Mouse (Mus musculus): Measurements from ENCODE around the gene Flywch1.
"Not testable (repeated sequence)": the region's sequence is repeated elsewhere in the genome, so short reads cannot be mapped to it uniquely, and the experiment has no call there.

Gene Flywch1

DNA sequence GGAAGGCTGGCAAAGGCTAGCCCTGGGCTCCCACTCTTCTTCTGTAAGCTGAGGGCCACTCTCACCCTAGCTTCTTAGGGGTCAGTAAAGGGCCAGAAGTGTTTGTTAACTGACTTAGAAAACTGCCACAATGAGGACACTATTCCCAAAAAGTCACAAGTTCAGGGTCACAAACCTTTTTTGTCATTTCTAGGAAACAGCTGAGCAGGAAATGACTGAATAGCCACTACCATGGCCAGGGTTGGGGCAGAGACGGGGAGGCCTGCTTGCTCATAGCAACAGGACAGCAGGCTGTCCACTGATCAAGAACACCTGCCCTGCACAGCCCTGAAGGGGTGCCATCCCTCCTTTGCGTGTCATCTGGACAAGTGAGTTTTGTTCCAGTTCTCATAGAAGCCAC lies 5.7 kb upstream of the Flywch1 start:
- no peak for DNase-seq

- DNase-seq, result no peak
These were observed 4.8 kb upstream of the Flywch1 start for GRCm38 (mm10) chr17:23776216-23776615.

GRCm38 (mm10) chr17:23774090-23774489 lies 2.7 kb upstream of the Flywch1 start:
- DNase-seq, result peak; percentile 89

DNA sequence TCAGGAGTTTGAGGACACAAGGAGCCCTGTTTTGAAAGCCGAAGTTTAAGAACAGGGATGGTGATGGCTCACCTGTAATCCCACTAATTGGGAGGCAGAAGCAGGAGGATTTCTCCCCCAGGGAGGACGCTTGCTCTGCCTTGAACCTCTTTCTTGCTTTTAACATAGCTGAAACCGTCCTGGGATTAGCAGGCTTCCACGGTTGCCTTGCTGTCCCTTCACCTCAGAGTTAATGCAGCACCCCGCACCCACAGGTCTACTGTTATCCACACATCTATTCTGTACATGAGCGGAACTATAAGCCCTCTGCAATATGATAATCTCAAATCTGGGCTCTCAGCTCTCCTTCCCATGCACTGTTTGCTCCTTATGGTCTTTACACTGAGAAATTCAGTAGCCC lies 2.3 kb upstream of the Flywch1 start:
- no peak for DNase-seq

DNA sequence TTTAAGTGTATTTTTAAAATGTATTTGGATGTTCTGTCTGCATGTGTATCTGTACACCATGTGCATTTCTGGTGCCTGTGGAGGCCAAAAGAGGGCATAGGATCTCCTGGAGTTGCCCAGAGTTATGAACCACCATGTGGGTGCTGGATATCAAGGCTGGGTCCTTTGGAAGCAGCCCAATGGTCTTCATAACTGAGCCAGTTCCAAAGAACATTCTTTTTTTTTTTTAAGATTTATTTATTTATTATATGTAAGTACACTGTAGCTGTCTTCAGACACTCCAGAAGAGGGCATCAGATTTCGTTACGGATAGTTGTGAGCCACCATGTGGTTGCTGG lies 786 bp upstream of the Flywch1 start:
- not testable (repeated sequence) for DNase-seq

DNA sequence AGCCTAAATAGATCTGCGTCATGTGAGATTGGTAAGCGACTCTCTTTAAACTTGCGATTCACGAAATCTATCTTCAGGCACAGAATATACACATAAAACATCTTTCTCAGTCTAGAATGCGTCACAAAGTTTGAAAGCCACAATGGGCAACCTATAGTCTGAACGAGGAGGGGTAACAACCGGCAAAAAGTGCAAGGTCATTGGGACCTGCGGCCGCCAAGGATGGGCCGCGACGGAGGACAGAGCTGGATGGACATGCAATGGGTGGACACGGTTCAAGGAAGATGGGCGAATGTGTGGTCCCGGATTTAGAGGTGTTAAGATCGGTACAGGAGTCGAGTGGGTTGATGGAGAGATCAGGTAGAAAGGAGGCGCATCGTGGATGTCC lies 512 bp downstream of the Flywch1 start:
- DNase-seq, result no peak

DNA sequence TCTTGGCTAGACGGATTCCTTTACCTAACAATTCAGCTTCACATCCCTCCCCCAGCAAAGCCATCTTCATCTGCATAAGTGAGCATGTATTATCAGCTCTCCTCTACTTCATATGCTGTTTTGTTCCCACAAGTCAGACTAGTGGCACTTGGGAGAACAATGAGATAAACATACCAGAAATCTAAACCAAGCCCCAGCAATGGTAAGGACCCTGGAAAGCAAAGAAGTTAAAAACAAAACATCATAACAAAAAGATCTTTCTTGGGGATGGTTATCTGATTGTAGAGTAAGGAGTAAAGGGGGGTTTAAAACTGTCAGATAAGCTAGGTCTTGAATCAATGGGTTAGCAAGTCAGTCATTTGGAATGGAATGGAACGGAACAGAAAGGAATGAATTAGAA lies 909 bp downstream of the Flywch1 start:
- DNase-seq, result no peak

GRCm38 (mm10) chr17:23762976-23763375 lies 8.4 kb downstream of the Flywch1 start:
- no peak for DNase-seq

DNA sequence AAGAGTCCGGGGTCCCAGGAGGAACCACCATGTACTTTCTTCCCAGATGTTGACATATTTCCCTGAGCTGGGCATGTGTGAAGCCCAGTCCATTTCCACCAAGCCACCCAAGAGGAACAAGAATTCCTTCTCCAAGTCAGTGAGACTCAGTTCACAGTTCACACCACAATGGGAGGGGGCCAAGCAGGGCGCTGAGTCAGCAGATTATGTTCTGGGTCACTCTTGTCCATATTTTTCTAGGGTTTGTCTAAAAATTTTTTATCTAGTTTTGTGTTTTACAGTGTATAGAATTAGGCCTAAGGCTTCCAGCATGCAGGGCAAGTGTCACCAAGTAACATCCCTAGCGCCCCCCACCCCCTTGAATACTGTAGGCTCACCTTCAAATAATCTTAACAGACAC lies 10.2 kb downstream of the Flywch1 start:
- no peak for DNase-seq

DNA sequence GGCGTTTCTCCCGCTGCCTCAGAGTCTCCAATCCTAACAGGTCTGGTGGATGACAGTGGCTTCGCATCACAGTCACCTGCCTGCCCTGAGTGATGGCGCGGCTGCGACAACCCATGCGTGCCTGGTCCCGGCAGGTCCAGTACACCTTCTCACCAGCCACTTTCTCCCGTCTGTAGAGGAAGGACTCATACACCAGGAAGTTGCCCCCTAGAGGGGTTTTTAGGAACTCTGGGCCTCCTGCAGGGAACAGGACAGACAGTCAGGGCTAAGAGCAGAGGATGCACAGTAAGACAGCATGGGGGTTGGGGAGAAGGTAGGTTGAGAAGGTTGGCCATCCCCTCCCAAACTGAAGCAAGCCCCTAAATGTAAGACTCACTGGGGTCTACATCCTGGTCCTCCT lies 11.2 kb downstream of the Flywch1 start:
- no peak for DNase-seq

GRCm38 (mm10) chr17:23758801-23759200 lies 12.6 kb downstream of the Flywch1 start:
- no peak for DNase-seq

GRCm38 (mm10) chr17:23757581-23757980 lies 13.8 kb downstream of the Flywch1 start:
- DNase-seq, result no peak

DNA sequence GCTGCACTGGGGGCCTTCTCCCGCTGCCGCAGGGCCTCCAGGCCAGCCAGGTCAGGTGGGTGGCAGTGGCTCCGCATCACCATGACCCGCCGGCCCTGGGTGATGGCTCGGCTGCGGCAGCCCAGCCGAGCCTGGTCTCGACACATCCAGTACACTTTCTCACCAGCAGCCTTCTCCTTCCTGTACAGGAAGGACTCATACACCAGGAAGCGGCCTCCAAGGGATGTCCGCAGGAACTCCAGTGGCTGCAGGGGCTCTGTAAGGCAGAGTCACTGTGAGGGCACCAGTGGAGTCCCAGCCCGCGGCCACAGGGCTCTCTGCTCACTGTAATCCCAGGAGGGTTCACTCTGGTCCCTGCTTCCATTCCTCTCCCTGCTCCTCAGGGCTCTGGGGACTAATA lies 15.7 kb downstream of the Flywch1 start:
- DNase-seq, result no peak

- no peak for DNase-seq
These were observed 21.8 kb downstream of the Flywch1 start for GRCm38 (mm10) chr17:23749400-23750191.

GRCm38 (mm10) chr17:23748631-23749391 lies 22.6 kb downstream of the Flywch1 start:
- DNase-seq, result peak; percentile 62

DNA sequence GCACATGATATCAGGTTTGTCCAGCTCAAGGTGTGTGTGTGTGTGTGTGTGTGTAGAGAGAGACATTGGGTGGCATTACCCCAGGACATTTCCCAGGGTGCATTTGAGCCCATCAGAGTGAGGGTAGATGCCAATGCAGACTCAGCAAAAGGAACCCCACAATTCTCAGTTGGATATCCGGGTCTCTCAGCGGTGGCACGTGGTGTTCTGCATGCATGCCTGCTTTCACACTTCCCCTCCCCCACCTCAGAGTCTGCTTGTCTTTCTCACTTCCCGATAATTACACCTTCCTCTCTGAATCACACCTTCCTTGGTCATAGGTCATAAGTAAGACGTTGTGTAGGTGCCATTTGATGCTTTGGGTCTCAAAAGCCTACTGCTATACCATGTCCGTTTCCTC lies 23.4 kb downstream of the Flywch1 start:
- DNase-seq, result no peak

DNA sequence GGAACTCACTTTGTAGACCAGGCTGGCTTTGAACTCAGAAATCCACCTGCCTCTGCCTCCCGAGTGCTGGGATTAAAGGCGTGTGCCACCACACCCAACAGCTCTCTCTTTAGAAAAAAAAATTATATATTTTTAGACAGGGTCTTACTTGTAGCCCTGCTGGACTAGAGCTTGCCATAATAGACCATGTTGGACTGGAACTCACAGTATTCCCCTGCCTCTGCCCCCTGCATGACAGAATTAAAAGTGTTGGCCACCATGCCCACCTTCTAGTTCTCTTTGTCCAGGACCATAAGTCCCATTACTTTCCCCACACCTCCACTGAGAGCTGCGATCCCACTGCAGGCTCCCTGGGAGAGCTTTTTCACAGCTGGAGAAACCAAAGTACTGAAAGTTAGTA lies 23.9 kb downstream of the Flywch1 start:
- DNase-seq, result no peak

DNA sequence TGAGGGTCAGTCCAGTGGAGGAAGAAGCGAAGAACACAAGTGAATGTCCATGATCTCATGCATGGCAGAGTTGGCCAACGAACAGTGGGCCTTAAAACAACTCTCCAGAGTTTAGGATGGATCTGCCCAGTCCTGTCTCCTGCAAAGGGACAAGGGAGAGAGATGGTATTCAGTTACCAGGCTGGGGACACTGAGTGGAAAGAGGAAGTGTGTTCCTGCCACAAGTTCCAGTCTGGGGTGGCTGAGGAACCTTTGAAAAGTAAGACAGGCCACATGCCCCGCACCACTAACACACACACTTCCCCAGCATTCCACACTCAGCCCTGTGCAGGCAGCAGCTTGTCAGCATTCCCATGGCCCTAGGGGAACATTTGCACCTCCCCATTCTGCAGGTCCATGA lies 24.6 kb downstream of the Flywch1 start:
- no peak for DNase-seq

GRCm38 (mm10) chr17:23746311-23746710 lies 25.1 kb downstream of the Flywch1 start:
- no peak for DNase-seq

DNA sequence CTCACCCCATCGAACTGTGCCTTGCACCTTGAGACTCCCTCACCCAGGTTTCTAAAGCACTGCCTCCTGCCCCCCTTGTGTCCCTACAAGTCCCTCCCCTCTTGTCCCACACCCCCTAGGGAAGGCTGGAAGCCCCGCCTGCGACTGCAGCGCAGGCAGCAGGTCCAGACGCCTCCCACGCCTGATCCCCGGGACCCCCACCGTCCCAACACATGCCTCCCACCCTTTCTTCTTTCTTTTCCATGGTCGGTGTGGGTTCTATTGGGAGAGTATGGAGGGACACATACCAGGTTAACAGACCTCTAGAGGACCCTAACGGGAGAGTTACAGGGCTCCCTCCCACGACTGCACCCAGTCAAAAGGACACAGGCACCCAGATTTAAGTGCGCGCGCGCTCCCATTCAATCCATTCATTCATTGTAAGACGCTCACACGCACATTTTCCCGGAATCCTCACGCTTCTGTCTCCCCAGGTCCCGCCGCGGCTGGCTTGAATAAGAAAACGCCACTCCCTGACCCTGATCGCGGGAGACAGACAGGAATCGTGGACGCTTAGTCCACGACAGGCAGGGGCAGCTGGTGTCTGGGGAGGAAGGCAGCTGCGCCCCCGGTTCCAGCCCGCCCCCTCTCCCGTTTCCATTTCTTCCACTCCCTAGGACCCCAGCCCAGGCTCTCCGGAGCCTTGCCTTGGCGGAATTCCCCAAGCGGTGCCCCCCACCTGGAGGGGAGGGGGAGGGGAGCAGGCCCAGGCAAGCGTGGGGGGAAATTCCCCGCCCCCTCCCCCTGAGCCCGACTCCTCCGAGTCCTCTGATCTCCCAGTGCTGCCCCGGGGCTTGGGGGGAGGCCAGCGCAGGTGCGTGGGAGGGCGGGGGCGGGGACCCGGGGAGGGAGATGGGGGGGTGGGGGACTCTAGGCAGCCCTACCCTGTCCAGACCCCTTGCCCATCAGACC lies 25.8 kb downstream of the Flywch1 start, which contains the start of gene Kremen2:
TSS of gene Kremen2 (minus strand) at position 533 of the 951 bp plus-strand sequence.
- peak; percentile 34 for DNase-seq

DNA sequence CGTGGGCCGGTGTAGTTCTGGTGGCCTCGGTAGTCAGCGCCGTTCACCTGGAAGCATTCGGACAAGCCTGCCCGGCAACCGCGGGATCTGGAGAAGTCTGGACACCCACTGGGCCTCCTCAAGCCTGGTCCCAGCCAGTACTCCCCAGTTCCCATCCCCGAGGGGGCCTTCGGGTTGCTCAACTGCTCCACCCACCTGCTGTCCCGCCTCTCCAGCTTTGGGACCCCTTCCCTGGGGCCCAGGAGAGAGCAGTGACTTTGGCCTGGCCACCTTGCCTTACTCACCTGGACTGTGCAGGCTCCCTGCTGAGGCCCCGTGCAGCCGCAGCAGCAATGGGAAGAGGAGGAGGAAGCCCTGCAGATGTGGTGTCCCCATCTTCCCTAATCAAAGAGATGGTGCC lies 26.8 kb downstream of the Flywch1 start:
- no peak for DNase-seq

DNA sequence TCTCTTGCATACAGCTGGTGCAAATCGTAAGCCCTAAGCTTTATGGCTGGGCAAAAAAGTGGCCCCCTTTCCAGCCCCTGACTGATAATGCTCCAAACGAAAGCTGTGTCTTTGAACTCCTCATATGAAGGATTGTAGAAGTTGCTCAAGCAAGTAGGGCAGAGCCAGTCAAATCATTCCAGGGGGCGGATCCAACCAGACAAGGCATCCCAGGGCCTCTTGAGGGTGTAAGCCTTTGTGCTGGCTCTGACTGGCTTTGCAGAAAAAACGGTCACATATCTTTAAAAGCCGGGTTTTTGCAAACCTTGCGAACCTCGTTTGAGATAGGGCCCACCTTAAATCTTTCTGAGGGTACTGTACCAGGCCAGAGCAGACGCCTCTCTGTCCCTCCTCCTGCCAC lies 27.3 kb downstream of the Flywch1 start:
- DNase-seq, result no peak

DNA sequence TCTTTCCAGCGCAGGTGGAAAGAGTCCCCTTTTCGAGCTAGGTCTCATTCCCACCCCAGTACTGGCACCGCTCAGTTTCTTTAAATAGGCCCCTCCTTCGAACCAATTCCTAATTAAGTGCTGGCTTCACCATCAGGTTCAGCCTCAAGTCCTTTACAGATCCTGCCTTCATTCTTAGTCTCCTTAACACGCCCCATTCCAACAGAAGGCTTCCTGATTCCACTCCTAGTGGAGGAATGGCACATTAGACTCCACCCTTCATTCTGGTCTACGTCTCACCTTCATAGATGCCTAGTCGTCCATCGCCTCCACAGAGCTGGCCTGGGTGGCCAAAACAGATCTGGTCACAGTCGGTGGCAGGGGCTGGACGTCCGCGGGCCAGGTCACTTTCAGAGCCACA lies 28.5 kb downstream of the Flywch1 start:
- no peak for DNase-seq

All from thymus, postnatal 25 days (tissue).